Mouse (Mus musculus) regulatory T cell (primary cell): ENCODE measurements at regions not wholly inside any gene's neighbourhood (a gene's known extent, or its start where the extent isn't known, plus 50 kb on each side); places are given as distances from the start of the nearest gene placed in this dataset.

Source experiments
- in situ Hi-C: fragments of 300-600 bp; cut with MboI, MseI; formaldehyde crosslinking; loops from one replicate; pipeline ENCODE4 v1.15.1; 2025; ENCODE audit warnings: high pct_unique_total_duplicates

DNA sequence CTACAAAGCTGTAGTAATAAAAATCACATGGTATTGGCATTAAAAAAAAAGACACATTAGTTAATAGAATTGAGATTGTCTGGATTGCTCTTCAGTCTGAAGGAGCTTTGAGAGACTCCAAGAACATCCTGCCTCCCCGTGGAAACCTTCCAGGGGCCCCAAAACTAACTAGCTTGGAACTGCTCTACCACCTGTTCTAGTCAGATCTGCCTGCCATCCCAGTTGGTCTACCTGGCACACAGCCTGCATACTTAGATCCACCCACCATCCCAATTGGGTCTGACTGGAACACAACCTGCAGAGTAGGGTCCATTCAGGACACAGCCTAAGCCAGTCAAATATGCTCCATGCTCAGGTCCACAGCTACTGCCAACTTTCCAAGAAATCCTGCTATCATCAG is 503.6 kb downstream of the Rapgef2 start:
- in situ Hi-C loops: no loop called here

DNA sequence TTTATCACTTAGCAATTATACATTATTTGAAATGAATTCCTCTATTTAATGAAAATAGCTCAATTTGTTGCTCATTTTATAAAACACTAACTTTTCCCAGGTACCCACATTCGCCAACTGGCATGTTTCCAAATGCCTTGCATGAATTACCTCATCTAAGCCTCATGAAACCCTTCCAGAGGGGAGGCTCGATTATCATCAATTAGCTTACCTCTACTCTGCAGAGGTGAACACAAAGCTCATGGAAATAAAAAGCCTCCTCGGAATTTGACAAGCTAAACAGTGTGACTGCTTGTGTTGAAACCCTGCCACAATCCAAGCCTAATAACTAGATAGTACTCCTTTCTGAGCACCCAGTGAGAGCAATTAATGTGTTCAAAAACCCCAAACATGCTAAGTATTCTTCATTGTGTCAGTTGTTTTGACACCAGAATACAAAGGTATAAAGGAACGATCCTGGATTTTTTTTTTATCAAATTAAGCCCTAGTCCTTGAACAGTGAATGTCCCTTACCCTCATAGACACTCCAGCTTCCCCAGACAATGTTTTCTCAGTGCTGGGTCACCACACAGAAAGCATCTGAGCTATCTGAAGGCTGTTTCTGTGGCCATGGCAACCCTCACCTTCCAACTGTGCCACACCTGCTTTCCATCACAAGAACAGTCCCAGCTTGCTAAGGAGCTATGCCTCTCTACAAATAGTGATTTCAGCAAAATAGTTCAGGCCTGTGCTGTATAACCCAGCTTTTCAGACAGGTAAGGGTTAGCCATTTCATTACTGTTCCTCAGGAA is 530.4 kb downstream of the Rapgef2 start:
- in situ Hi-C loops: no loop called here

DNA sequence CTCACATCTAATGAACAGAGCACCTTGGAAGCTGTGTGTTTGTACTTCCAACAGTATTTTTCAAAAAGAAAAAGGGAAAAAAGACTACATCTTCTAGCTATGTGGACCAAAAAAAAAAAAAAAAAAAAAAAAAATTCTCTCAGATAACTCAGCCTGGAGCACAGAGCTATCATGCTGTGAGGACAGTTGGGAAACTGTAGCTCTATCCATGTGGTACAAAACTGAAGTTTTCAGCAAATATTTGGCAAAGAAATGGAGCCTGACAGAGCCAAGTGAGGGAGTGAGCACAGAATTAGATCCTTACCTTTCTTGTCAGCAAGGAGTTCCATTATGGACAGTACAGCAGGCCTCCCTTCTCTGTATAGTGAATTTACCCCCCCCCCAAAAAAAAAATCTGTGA is 550.2 kb downstream of the Rapgef2 start:
- in situ Hi-C loops: no loop called here

DNA sequence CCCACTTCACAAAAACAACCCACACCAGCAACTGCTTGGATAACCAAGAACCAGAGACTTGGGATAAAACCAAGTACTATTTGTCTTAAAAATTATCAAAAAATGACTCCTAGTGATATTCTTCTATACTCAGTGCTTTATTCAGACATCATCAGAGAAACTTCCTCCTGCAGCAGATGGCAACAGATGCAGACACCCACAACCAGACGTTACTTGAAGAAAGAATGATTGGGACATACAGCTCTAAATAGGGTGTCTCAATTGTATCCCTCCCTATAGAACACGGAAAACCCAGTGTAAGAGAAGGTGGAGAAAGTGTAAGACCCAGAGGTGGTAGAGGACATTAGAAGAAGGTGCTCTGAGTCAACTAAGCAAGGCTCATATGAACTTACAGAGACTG is 569.6 kb downstream of the Rapgef2 start:
- in situ Hi-C loops: no loop called here

DNA sequence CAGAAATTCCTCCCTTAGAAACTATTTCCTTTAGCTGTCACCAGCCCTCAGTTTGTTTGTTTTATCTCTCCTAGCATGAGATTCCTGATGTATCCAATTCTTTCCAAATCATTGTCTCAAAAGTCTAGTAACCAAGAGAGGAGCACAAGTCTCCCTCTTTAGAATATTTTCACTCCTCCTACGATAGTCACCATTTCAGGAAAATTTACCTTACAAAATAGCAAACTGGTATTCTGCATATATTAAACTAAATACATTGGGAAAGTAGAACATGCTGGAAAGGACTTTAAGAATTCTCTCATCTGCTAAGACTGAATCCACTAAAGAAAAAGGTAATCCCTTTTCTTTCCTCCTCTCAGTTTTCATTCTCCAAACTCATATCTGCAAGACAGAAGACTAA is 578.6 kb downstream of the Rapgef2 start:
- in situ Hi-C loops: no loop called here

DNA sequence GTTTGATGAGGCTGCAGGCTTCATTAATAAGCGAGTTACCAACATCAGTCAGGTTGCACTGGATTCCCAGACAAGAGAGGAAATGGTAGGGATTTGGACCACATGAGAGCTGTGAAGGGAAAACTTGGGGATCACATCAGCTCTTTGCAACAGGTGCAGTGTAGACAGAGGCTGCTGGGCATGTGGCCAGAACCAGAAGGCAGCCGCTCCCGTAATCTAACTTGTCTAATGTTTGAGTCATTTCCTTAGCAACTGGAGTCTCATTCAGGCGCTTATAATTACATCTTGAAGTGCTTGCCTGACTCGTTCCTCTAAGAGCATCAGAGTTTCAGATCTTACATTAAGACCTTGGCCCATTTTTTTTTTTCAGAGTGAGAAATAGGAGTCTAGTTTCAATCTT is 587.4 kb downstream of the Rapgef2 start:
- in situ Hi-C loops: no loop called here

DNA sequence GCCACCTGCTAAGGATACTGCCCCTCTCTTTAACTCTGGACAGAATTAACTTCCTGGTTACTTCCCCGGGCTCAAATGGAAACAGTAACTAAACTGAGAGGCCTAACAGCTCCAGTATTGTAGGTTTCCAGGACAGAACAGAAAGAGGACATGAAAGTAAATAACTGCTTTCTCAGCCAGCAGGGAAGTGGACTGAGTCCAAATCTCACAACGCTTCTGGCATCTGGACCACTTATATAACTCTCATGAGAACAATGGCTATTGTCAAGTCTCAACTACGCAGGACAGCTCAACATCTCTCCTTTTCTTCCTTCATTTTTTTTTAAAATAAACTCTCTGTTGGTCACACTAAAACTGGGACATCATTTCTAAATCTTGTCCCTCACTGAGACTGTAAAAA is 594.8 kb downstream of the Rapgef2 start:
- in situ Hi-C loops: no loop called here

DNA sequence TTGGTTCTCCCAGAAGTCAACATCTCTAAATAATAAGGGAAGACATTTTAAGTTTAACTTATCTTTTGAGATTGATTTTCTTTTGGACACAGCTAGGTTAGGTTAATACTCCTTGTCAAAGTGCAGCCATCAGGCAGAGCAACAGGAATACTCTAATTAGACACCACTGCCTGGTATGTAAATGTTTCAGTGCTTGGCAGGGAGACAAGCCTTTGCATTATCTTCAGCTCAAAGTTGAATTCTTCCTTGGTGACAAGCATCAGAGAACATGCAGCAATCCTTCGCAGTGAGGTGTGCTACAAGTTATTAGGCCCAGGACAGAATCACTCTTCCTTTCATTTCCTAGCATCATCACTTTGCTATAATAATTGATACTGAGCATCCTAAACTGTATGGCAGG is 608.7 kb downstream of the Rapgef2 start:
- in situ Hi-C loops: no loop called here

DNA sequence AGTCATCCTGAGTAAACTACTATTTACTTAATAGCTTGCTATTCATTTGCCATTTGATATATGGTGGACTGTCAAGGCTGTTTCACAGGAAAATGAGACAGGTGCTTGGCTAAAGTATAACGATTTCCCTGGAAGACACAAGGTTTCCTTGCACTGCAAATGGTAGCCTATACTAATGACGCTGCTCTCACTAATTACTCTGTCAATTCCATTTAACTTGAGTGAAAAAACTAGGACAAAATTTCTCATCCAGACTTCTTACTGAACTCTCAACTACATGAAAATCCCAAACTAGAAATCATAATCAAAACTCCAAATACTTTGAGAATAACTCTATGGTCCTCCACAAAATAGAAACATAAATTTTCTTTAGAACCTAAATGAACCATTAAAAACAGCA is 609.5 kb downstream of the Rapgef2 start:
- in situ Hi-C loops: no loop called here

DNA sequence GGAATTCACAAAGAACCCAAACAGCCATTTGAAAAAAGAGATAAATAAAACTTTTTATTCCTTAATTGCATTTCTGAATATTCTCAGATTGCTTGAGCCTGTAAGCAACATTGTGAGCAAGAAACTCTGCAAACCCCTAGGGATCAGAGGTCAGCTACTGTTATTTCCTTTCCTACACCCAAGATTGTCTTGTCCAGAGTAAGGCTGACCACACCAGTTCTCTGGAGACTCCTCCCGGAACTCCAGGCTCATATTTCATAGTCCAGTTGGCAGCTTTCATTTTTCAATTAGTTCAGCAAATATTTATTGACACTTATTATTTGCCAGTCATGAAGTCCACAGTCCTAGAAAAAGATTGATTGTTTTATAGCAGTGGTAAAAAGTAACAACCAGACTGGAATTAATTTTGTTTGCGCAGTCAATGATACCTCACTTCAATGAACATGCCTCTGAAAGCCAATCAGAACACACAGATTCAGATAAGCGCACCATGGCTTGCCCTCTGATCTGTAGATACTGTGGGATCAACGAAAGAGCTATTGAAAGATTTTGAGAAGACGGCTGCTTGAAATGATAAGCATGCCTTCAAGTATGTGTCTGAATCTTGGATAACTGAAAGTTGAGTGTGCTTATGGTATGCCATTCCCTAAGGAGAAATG is 611.7 kb downstream of the Rapgef2 start:
- in situ Hi-C loops: no loop called here

DNA sequence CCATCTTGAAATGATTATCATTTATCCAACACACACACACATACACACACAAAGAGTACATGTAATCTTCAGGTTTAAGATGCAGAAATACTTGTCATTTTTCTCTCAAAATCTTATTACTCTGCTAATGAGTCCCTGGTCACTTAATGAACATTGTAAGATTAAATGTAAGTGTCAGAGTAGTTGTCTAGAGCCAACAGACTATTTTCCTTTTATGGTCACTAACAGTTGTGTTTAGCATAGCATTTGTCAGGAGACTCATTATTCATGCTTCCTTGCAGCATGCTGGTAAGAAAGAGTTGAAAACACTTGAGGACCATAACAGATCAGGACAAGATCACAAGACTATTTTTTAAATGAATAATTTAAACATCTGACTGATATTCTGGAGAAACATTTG is 618.3 kb downstream of the Rapgef2 start:
- in situ Hi-C loops: no loop called here

DNA sequence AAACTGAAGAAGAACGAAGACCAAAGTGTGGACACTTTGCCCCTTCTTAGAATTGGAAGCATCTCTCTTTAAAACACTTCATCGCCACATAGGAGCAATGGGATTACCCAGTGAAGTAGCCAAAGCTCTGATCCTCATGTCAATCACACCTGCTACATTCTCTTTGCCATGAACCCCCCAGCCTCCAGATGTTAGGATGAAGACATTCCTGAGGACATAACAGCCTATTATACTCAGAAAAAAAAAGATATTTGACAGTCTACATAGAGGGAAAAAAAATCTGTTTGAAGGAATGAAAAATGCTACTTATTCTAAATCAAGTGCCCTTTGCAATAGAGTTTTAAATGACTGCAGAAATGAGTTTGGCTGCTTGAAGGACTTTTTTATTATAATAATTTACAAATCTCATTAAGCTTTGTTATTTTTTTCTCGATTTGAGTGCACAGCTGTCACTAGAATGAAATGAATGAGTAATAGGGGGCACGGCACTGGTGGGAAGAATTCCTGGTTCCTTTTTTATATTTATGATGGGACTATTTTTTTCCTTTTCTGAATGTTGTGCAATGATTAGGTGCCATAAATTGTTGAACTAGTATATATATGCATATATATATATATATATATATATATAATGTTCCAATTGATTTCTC is 618.8 kb downstream of the Rapgef2 start:
- in situ Hi-C loops: no loop called here

DNA sequence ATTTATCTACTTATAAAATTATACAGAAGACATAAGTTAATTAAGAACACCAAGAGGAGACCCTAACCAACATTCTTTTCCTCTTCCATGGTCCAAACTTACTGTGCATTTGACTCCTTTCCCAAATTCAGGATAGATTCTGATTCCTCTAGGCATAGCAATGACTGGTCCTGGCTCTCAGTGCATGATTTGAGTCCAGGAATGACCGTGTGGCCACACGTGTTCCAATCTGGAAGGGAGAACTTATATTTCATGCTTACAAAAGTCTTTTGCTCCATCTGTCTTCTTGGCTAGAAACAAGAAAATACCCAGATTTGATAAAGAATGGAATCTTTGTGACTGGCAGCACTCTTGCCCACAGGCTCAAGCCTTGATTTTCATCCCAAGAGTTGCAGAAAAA is 638.2 kb downstream of the Rapgef2 start:
- in situ Hi-C loops: no loop called here

DNA sequence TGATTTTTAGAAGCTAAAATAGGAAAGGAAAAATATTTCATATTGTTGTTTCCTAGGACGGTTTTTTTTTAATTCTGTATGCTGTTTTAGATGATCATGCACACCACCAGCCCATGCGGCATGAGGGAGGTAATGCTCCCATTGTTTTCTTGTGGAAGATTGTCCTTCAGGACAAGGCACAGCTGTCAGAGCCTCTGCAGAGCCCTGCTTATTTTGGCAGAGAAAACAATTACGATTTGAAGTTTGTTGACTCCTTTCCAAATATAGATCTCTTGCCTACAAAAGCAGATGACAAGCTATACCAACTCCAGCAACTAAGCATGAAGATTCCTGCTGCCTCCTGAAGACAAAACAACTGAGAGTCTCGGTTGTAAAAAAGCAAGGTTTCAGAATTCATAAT is 650.9 kb downstream of the Rapgef2 start:
- in situ Hi-C loops: no loop called here

DNA sequence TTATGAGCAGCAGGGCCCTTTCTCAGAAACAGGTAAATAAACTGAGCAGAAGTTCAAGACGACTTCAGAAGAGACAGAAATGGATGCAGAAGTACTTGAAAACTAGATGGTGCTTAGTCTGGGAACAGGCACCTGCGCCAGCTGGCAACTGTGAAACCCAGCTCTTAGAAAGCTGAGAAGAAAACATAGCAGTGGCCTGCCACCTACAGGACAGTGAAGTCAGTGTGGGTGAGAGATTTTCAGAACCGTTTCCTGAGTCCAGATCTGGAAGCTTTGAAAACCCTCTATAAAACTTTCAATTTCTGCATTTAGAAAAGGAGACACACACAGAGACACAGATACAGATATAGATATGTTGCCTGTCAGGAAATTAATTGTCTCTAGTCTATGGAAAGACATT is 667.4 kb downstream of the Rapgef2 start:
- in situ Hi-C loops: no loop called here

DNA sequence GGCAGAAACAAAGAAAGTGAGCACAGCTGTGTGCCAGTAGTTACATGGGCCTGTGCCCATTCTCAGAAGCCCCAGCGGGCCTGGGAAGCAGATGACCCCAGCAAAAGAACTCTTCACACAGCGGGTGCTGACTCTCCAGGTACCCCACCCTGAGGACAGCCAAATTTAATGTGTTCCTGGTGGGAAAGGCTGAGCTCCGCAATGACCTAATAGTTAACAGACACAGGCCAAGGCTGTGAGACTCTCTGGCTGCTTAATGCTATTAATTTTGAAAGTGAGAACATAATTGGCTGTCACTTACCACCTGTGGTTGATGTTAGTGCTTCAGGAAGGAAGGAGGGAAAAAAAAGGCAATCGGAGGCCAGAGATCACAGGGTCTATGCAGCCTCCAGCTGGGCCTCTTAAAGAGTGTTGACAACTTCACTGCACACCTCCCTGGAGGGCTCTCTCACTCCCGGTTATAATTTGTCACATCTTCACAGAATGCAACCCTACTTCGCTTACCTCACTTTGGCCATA is 691.5 kb downstream of the Rapgef2 start:
- in situ Hi-C loops: no loop called here

DNA sequence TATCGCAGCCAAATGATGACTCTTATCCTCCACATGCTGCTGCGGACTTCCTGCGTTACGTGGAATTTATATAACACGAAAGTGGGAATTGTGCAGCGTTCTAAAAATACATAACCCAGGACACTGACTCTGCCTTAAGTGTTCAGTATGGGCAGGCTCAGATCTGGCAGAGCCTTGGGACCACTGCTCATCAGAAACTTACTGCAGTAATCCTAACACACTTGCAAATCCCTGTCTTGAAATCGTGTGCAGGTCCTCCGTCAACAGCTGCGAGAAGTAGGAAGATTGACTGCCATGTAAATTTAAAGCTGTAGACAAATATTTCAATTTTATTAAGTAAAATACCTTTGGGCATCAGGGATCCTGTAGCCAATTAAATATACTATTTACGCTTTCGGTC is 692.0 kb downstream of the Rapgef2 start:
- in situ Hi-C loops: no loop called here

DNA sequence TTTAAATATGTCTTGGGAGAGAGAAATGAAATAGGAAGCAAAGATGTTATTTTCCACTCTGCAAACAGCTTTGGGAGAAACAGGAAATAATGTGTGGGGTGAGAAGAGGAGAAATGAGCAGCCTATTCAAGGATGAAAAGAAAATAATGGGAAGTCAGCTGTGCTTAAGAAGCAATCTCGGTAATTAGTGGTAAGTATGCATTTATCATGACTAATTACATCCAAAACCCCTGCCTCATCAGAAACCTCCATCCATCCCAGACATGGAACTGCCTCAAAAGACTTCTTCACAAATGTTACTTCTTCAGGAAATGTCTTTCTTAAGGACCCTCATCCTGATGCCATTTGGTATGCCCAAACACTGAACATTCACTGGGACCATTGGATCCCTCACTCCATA is 699.7 kb downstream of the Rapgef2 start:
- in situ Hi-C loops: no loop called here

DNA sequence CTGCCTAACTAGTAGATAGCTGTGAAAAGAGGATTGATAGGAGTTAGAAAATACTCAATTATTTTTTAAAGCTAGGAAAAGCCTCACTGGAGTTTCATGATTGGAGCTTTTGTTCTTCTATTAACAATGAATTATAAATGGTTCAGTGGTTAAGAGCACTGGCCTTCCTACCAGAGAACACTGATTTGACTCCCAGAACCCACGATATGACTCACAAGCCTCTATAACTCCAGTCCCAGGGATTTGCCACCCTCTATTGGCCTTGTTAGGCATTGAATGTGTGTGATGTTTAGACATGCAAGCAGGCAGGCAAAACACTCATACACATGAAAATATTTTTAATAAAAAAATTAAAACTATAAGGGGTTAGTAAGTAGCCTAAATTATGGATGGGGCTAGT is 704.4 kb downstream of the Rapgef2 start:
- in situ Hi-C loops: no loop called here

DNA sequence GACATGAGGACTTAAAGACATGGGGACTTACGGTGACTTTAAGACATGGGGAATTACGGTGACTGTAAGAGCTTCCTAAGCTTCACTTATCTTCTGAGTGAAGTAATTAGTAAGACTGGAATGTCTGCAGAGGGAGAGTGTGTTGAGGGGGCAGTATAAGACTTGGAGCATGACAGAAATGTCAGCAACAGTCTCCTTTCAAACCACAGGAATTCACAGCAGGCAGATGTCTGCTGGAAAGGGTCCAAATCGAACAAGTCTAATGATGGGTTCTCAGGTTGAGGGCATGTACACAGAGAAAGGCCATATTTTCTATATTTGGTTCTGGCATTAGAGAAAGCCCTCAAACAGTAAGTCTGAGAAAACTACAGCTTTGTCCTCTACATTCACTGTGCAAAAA is 705.2 kb downstream of the Rapgef2 start:
- in situ Hi-C loops: no loop called here

DNA sequence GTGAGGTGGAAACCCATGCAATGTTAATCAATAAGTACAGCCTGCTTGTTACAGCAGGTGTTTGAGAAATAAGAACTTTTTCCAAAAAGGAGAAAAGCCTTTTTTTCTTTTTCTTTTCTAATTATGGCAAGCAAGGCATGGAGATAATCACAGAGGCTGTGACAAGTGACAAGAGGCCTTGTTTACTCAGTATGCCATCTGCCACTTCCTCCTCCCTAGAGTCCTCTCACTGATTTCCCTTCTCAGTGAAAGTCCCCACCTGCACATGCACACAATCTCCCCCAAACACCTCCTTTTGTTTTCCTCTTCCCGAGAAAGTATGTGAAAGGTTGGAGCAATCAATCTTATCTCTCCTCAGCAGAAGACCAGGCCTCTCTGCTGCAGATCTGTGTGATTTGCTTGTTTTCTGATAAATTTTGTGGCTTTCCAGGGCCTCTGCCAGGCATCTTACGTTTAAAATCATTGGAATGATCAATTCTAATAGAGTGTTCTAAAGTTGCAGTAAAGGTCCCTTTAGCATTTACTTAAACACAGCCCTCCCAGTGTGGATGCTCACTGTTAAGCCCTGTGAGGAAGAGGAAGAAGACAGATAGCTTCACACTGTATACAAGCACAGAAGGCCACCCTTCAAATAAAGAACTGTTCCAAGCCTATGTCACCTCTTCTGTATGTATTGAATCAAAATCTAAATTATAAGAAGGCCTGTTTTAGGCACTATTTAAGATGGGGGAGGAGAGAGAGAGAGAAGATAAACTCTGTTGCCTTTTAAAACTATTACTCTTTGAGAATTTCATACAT is 710.5 kb downstream of the Rapgef2 start:
- in situ Hi-C loops: no loop called here

DNA sequence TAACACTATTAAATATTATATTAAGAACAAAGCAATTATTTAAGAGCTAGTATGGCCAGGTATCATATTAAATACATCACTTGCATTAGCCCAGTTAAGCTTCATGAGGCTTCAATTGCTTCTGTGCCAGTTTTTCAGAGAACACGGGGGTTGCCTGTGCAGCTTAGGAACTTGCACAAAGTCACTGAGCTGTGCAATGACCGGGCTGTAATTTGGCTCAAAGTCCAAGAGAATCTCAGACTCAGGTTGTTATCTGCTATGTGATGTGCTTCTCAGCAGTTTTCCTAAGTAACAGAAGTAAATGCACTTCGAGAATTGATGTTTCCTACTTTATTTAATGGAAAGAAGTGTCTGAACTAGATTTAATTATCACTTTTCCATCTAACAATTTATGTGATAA is 711.5 kb downstream of the Rapgef2 start:
- in situ Hi-C loops: no loop called here
